Mouse (Mus musculus) cerebellum, adult 9-11 months (tissue): ENCODE data around the gene Fads6.

Source experiments
- DNase-seq: peaks from one replicate; pipeline ENCODE4 v3.0.0; 2022

The Fads6 gene

DNA sequence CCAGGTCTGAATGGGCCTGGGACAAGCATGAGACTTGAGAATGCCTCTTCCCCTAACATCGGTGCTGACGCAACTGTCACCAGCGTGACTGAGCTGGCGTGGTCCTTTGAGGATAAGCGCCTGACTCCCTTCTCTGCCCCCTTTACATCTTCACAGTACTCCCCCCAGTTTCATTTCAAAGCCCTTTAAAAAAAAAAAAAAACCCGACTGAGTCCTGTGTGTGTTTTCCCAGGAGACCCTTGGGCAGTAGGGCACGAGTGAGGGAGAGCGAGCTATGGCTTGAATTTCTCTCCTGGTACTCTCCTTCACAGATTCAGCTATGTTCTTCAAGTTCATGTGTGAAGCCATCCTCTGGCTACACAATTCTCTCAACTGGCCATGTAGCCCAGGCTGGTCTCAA is 697 bp upstream of the Fads6 start:
- peak; percentile 22 for DNase-seq

GRCm38 (mm10) chr11:115296471-115297210 is 822 bp downstream of the Fads6 start:
- DNase-seq: peak; percentile 85

- DNase-seq: peak; percentile 39
These were observed 1.5 kb downstream of the Fads6 start for GRCm38 (mm10) chr11:115295939-115296338.

DNA sequence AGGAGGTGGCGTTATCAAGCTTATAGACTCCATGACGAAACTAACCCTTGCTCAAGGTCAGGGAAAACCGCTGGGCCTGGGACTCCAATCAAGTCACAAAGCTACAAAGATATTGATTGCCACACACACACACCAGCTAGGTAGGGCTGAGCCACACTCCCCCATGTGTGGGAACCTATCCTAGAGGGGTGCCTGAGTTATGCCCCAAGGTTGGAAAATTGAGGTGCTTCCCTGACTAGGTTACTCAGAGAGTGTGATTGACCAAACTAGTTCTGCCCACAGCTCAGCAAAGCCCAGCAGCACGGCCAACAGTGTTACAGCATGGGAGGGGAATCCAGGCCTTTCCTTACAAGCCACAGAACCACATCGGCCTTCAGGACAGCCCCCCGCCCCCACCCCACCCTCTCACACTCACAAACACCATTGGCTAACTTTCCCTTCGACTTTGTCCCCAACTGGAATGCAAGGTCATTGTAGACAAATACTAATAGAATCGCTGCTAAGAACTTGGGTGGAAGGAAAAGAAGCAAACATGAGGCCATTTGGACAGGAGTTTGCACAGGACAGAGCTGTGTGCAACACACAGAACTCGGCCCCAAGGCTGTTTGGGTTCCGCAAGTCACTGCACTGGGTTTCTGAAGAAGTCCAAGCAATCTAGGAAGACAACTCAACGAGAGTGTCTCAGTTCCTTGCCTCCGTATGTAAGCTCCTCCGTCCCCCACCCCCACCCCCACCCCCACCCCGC is 4.7 kb downstream of the Fads6 start:
- DNase-seq: no peak

GRCm38 (mm10) chr11:115291503-115291902 is 6.0 kb downstream of the Fads6 start:
- peak; percentile 25 for DNase-seq

DNA sequence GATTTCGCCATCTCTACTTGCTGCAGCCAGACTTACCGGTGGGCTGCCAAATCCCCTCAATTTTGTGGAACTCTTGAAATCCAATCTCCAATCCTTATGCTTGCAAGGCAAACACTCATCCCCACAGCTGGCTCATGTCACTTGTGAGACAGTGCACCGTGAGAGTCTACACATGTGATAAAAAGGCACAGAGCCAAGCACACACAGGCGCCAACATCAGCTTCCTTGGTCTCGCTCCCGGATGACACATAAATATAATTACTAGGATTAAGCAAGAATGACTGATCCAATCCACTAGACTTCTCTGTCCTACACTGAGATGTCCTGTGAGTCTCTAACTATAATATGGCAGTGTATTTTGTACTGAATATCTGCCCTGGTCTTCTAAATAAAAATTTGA is 6.5 kb downstream of the Fads6 start:
- no peak for DNase-seq

DNA sequence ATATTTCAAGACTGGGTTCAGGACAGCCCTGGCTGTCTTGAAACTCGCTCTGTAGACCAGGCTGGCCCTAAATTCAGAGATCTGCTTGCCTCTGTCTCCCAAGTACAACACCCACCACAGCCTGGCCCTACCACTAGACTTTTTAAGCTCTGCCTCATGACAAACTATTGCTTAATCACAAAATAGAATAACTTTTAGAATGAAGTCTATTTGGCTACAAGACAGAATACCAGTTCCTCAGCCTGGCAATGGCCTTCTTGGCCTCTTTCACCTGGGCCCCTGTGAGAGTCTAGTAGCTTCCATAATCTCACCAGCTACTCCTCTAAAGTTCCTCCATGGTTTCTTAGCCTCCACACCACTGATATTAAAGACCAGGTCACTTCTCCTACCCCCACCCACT is 7.1 kb downstream of the Fads6 start:
- DNase-seq: no peak

DNA sequence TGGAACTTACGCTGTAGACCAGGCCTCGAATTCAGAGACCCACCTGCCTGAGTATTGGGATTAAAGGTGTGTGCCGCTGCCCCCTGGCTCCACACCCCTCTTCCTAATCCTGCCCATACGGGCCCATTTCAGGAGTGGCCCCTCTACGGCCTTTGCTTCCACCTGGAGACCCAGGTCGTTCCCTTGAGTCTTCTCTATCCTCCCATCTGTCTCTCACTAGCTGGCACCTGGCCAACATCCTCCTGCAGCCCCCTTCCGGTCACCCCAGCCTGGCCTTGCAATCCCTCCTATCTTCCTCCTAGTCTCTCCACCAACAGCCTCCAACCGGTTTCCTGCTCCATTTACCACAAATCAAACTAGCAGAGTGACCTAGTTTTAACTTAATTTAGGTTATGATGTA is 7.6 kb downstream of the Fads6 start:
- peak; percentile 39 for DNase-seq

- DNase-seq: no peak
These were observed 9.2 kb downstream of the Fads6 start for GRCm38 (mm10) chr11:115288305-115288704.

- DNase-seq: peak; percentile 58
These were observed 10.1 kb downstream of the Fads6 start for GRCm38 (mm10) chr11:115287386-115287785.

DNA sequence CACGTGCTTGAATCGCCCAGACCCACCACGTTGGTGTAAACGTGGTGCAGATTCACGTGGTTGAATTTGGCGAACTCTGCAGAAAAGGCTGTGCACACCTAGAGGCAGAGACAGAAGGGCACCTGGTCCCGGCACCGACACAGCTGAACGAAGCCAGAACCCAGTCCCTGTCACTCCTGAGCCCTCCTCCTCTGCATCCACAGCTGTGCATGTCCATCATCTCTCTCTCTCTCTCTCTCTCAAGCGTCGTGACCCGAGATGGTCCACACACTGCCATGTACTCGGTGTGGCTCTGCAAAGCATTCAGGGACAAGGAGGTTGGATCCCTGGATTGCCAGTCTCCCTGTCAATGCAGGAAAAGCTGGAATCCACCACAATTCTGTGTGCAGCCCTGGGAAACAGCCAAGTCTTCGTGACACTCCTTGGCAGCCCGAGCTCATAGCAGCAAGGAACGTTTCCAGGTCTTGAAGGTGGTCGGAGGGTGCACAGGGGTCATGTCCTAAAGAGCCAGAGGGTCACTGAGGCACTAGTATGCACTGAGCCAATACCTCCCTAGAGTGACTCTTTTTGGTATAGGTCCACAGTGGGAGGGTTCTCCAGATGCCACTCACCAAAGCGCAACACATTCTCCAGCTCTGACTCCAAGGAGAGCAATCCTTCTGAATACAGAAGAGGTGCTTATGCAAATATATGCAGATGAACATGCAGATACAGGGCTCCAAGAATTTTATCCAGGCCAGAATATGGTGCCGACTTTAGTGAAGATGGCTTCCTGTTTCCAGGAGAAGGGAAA is 11.1 kb downstream of the Fads6 start:
- DNase-seq: peak; percentile 44

- peak; percentile 8 for DNase-seq
These were observed 12.2 kb downstream of the Fads6 start for GRCm38 (mm10) chr11:115285282-115285681.

DNA sequence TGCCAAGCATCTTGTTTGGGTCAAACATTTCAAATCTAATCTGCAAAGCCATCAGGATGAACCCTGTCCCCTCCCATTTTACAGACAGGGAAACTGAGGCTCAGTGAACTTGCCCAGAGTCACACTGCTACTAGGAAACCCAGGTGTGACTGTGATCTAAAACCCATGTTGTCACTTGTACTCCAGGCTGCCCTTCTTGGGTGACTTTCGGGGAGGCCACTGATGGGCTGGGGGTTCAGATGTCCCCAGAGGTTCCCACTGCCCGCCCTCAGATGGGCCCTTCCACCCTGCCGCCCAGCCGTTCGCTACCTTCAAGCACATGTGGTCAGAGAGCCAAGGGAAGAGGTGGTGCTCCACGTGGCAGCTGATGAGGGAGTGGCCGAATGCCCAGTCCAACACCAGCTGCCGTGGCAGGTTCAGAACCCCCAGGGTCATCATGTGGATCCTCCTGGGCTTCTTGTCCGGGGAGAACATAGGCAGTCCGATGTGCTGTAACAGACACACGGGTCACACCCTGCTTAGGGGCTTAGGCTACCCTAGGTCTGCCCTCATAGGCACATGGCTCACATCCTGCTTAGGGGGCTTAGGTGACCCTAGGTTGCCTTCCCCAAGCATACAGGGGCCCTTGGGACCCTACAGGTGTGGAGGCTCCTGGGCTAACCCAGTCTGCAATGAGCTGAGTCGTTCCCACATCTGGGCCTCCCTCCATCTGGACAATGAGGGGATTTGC is 13.4 kb downstream of the Fads6 start:
- DNase-seq: peak; percentile 45

DNA sequence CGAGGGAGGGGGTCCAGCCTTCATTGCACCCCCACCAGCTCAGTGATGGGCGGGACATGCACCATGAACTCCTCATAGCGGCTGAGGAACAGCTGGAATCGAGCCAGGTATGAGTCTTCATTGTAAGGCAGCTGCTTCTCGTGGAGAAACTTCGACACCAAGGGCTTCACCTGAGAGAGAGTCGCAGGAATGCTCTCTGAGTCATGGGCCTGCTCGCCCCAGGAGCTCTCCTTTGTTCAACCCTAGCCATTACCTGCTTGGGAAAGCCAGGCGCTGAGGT is 14.0 kb downstream of the Fads6 start:
- peak; percentile 50 for DNase-seq

DNA sequence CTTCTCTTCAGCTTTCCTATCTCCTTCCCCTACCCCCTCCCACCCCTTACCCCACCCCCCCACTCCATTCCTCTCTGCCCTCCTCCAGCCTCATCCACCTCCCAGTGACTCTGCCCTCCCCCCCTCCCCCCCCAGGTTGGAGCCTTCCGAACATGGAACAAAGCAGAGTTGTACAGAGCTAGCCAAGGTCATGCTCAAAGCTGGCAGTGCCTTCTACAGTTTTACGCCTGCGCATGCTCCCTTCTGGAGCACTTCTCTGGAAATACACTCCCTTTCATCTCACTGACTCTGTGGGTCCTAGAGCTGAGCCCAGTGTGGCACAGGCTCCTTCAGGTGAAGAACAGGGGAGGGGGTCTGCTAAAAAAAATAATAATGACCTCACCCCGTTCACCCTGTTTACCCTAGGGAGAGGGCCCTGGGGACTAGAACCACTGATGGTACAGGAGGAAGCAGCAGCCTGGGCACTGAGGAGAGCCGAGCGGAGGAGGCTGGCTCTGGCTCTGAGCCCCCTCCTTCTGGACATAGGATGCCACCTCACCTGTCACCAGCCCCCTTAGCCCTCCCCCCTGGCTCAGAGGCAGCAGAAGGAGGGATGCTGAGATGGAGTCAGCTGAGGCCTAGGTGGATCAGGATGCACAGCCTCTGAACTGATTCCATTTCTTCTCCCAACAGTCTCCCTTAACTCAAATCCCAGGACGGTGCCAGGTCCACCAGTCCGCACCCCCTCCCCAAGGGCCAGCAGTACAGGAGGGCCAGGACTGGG is 14.6 kb downstream of the Fads6 start:
- no peak for DNase-seq

DNA sequence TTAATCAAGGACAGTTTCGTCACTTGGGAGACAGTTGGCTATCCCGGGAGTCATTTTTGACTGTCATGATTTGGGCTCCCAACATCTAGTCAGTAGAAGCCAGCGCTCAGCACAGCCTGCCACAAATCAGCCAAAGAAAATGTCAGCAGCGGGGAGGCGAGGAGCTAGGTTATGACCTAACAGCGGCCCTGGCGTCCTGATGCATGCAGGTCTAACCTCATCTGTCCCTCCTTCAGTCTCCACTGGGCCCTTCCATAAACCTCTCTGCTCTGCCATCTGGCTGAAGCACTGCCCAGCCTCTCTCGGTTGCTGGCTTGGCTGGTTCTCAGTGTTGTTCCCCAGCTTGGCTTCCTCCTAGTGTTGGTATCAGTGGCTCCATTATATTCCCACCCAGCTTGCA is 15.2 kb downstream of the Fads6 start:
- DNase-seq: no peak

DNA sequence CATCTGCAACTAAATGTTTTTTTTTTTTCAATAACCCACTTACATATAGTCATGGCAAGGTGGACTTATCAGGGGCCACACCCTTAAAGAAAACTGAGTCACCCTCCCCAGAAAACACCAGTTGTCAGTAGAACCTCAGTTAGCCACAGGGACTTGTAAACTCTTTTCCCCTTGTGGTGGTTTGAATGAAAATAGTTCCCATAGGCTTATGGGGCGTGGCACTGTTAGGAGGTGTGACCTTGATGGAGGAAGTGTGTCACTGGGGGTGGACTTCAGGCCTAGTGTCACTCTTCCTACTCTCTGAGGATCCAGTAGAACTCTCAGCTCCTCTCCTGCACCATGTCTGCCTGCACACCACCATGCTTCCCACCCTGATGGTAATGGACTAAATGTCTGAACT is 17.7 kb downstream of the Fads6 start:
- DNase-seq: no peak

DNA sequence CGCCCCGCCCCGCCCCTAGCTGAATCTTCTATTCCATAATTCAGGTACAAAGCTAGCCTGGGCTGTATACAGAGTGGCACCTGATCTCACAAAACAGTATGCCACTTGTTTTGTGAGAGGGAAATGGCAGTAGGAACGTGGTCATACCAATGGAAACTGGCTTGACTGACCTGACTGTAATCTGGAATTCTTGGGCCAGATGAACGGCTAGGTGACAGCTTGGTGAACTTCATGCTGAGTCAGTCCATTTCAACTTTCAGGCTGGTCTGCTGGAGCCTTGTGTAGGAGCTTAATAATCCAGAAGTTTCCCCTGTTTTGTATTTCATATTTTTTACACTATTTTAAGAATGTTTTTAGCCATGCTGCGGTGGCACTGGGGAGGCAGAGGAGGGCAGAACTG is 19.3 kb downstream of the Fads6 start:
- DNase-seq: no peak

DNA sequence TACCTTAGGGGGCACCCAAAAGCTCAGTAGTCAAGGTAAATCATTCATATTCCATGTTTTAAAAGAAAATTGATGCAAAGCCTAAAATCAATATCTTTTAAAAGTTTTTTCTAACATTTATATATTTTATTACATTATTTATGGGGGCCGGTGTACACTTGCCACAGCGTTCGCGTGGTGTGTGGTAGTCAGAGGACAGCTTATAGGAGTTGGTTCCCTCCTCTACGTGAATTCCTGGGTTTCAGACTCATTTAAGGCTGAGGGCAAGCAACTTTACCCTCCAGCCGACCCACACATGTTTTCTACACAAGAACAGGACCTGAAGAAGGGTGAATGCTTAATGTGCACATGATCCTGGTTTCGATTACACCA is 19.9 kb downstream of the Fads6 start:
- DNase-seq: no peak

- peak; percentile 98 for DNase-seq
These were observed 20.5 kb downstream of the Fads6 start, which contains the start of gene Fdxr for GRCm38 (mm10) chr11:115276780-115277603. Gene Fdxr (minus strand): TSS chr11:115277050.

- DNase-seq: peak; percentile 59
These were observed 21.5 kb downstream of the Fads6 start for GRCm38 (mm10) chr11:115275954-115276353.
